Mouse (Mus musculus) skeletal muscle tissue, adult 2 months (tissue): ENCODE results near the gene Fhit.
A peak's percentile ranks its signal among the peaks of the same experiment; 100 is the strongest.
"Not testable (repeated sequence)": the region's sequence is repeated elsewhere in the genome, so short reads cannot be mapped to it uniquely, and the experiment has no call there.

ENCODE experiments used
- DNase-seq: peaks from one replicate; pipeline ENCODE4 v3.0.0-alpha.2; 2012; ENCODE audit warnings: low read depth, low spot score

Gene Fhit

GRCm38 (mm10) chr14:11161751-11162231 is at the start of gene Fhit:
Fhit (minus strand) TSS chr14:11162035.
- DNase-seq: peak; percentile 90

- no peak for DNase-seq
Observed at GRCm38 (mm10) chr14:11206786-11207185, 45.0 kb upstream of the Fhit start.

DNA sequence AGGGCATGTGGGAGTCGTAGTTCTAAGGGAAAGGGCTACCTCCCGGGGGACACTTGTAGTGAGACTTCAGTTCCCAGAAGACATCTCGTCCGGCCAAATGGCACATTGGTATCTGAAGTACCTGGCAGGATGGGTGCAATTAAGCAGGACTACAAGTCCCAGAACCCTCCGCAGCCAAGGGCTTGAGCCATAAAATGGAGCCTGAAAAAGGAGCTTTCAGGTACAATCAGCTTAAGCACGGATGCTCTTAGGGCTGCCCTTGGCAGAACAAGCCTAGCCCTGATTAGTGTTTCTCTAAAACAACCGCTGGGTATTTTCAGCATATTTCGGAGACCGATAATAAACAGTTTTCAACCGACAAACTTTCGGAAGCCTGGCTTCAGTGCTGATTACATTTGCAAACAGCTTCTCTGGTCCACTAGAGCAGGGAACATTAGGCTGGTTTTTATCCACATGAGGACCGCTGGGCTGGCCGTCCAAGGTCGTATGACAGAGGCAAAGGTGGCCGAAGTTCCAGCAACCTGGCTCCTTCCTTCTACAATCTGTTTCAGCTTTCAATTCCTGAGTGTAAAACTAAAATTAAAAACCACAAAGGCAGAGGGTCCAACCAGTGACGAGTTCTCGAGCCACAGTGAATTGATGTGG is 907 bp downstream of the Fhit start:
- peak; percentile 93 for DNase-seq

DNA sequence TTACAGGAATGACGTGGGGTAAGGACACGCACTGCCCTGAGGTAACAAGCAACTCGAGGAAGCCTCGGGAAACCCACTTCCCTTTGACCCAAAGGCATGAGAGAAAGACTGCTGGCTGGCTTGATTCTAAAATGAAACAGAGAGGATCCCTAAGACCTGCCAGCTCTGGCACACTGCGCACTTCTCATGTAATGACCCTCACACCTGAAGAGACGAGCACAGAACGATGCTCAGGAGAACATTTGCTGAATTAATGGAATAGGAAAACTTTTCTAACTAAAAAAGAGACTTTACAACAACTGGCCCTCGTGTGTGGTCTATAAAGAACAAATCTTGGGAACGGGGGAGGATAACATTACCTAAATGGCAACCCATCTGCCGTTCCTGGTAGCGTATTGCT is 2.2 kb downstream of the Fhit start:
- DNase-seq: no peak

- DNase-seq: no peak
Observed at GRCm38 (mm10) chr14:11159021-11159420, 2.8 kb downstream of the Fhit start.

DNA sequence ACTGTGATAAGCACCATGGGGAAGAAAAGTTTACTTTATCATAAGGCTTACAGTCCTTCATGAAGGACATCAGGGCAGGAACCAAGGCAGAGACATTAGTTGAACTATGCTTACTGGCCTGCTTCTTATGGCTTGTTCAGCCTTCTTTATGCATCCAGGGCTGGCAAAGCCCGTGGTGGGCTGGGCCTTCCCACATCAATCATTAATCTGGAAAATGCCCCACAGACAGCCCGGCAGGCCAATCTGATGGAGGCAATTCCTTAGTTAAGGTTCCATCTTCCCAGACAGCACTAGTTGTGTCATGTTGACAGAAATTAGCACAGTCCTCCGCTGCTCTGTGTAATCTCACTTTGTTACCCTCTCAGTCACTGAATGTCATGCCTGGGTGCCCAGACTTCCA is 4.1 kb downstream of the Fhit start:
- no peak for DNase-seq

GRCm38 (mm10) chr14:11151634-11152321 is 10.1 kb downstream of the Fhit start:
- peak; percentile 66 for DNase-seq

- no peak for DNase-seq
Observed at GRCm38 (mm10) chr14:11133787-11134735, 27.8 kb downstream of the Fhit start.

- no peak for DNase-seq
Observed at GRCm38 (mm10) chr14:11132637-11133474, 29.0 kb downstream of the Fhit start.

GRCm38 (mm10) chr14:11125096-11125495 is 36.7 kb downstream of the Fhit start:
- DNase-seq: no peak

GRCm38 (mm10) chr14:11119076-11119475 is 42.8 kb downstream of the Fhit start:
- no peak for DNase-seq

- DNase-seq: no peak
Observed at GRCm38 (mm10) chr14:11085596-11085995, 76.2 kb downstream of the Fhit start.

DNA sequence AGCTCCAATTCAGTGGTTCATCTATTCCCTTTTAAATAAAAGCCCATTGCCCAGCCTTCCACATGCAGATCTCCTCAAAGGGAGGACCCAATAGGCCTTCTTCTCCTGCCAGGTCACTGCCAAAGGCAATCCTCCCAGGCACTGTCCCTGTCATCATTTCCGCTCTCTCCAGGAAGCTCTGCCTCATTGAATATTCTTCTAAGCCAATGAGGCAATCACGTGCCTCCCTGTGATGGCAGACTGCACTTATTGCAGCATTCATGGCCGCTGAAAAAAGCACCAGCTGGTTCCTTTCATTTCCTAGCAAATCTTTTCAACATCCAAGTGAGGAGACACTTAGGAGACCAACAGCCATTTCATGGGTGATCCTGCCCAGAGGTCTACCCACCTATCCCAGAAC is 77.9 kb downstream of the Fhit start:
- no peak for DNase-seq

DNA sequence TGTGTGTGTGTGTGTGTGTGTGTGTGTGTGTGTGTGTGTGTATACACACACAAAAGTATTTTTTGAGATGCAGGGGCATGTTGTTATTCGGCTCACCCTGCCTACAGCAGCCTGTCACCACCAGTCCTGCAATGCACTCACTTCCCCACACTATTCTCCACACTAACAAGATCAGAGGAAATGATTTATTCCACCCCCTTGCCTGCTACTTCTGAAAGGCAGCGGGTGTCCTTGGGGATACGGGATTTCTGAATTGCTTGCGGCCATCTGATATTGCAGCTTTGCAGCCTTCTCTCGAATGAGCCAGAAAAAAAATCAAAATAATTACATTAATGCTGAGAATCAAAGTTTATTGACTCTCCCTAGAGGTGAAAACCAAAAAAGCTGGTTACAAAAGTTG is 78.4 kb downstream of the Fhit start:
- no peak for DNase-seq

GRCm38 (mm10) chr14:11063594-11063993 is 98.2 kb downstream of the Fhit start:
- DNase-seq: no peak

DNA sequence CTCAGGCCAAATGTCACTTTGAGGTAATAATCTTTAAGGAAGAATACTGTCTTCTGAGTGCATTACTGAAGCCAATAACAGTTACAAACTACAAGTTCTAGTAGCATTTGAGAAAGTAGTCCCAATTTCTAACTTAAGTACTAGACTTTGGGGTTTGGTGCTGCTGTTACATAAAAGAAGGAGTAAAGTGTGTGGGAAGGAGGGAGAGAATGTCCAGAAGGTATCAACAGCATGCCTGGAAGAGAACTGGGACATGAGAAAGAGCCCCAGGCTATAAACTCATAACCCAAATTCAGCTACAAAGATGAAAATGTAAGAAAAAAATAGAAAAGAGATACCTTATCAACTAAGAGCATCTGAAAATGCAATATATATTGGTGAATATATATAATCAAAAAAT is 101.6 kb downstream of the Fhit start:
- no peak for DNase-seq

- not testable (repeated sequence) for DNase-seq
Observed at GRCm38 (mm10) chr14:11039503-11040300, 122.1 kb downstream of the Fhit start.

DNA sequence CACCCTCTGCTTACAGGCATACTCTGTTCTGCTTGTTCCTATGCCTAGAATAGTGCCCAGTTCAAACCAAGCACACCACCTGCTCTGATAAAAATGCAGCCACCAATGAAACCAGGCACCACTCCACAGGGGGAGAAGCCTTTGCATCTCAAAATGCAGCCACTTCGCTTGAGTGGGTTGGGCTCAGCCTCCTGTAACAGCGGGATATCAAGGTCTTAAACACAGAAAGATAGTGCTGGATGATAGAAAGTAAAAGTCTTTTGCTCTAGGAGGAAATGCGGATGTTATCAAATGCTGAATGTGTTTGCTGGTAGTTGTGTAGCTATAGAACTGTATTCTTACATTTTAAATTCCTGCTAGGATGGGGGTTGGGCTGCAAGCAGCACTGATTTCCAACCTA is 140.4 kb downstream of the Fhit start:
- DNase-seq: no peak

DNA sequence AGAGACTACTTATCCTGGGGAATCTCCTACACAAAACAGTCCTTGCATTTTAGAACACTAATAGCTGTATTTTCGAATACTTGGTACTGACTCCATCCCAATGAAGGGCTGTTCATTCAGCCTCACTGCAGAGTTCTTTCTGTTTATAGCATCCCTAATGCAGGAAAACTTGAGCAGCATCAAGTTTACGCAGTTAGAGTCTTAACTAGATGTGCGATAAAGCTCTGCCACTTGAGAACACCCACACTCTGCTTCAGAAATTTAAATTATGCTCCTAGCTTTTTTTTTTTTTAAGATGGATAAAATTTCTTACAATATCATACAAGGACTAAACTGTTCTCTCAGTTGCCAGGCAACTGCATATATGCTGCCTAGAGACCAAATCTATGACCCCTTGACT is 183.2 kb downstream of the Fhit start:
- DNase-seq: no peak

DNA sequence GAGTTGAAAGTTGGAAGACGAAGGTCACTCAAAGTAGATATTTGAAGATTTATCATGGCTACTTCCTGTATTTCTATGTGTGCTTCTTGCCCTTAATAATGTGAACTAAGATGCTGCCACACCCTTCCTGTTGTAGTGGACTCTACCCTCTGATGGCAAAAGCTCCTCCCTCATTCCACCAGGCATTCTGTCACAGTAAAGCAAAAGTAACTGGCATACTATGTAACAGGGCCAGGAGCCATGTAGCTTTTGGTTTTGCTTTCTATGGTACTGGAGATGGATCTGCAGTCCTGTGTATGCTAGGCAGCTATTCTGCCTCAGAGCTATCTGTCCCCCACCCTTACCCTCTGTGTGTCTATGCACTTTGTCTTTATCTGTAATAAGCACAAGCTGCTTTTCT is 220.2 kb downstream of the Fhit start:
- no peak for DNase-seq
